Mouse (Mus musculus) bone marrow macrophage, adult 2 months (primary cell): ENCODE measurements at regions not wholly inside any gene's neighbourhood (a gene's known extent, or its start where the extent isn't known, plus 50 kb on each side); places are given as distances from the start of the nearest gene placed in this dataset.

Experiments used
- CTCF ChIP-seq: IDR thresholded peaks from 2 replicates; pipeline ENCODE4 v1.5.1; 2012; ENCODE audit warnings: low read depth, mild to moderate bottlenecking, low read length, moderate library complexity
- POLR2A ChIP-seq: IDR thresholded peaks from 2 replicates; pipeline ENCODE4 v1.6.1; 2012; ENCODE audit warnings: mild to moderate bottlenecking, low read depth, low read length, borderline replicate concordance

GRCm38 (mm10) chr9:31997178-31998097, 84.2 kb upstream of the Barx2 start:
- TF ChIP-seq CTCF (no peak), POLR2A (no peak)
